Mouse (Mus musculus): Measurements from ENCODE around the gene Myo1e.
"Not testable (repeated sequence)": the region's sequence is repeated elsewhere in the genome, so short reads cannot be mapped to it uniquely, and the experiment has no call there.

Gene Myo1e

GRCm38 (mm10) chr9:70249881-70250681, 42.9 kb downstream of the Myo1e start:
- DNase-seq (ENCODE audit: low read depth, low spot score) = no peak

- no peak for DNase-seq (ENCODE audit: low read depth, low spot score)
Observed at GRCm38 (mm10) chr9:70251441-70251985, 44.4 kb downstream of the Myo1e start.

GRCm38 (mm10) chr9:70253016-70253415, 45.9 kb downstream of the Myo1e start:
- DNase-seq (ENCODE audit: low read depth, low spot score) = peak; percentile 17

DNA sequence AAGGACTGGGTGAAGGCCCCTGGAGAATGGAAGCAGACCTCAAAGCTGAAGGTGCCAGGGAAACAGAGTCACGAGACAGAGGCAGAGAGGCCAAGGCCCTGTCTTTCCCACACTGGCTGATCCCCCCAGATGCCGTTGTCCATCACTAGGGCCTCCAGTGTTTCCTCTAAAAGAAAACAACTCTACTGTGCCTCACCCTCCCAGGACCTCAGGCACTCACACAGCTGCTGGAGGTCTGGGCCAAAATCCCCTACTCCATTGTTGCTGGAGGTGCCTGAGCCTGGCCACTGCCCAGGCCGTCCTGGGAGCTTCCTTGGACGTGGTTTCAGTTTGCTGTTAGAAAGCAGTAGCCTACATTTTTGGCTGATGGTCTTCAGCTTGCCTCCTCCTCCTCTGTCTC, 47.9 kb downstream of the Myo1e start:
- DNase-seq (ENCODE audit: low read depth, low spot score) = no peak

DNA sequence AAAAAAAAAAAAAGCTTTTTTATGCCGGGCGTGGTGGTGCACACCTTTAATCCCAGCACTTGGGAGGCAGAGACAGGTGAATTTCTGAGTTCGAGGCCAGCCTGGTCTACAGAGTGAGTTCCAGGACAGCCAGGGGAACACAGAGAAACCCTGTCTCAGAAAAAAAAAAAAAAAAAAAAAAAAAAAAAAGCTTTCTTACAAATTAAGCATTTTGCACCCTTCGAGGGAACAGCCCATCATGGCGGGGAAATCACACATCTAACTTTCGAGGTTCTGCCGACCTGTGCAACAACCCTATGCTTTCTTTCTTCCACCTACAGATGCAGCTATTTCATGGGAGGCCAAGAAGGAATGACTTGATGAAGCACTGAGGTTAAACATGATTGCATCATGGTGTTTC, 48.9 kb downstream of the Myo1e start:
- DNase-seq (ENCODE audit: low read depth, low spot score) = not testable (repeated sequence)

- DNase-seq (ENCODE audit: low read depth, low spot score) = peak; percentile 44
Observed at GRCm38 (mm10) chr9:70257289-70258101, 50.3 kb downstream of the Myo1e start.

DNA sequence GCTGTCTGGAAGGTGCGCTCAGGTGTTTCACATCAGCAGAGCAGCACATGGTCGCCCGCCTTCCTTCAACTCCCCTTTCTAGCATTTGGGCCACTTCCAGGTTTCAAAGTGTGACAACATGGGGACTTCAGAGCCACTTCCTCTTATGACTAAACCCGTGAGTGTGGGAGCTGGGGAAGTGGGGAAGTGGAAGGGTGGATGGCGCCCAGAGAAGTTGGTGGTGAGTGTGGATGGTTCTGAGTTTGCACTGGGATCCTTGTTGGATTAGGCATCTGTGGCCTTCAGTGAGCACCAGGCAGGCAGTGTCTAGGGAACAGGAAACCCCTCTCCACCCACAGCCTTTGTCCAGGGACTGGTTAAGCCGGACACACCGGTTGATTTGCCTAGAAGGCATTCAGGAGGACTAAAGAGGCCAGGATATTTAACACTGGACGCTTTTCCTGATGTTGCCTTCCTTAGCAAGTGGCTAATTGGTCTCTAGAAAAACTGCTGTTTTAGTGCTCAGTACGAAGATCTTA, 53.2 kb downstream of the Myo1e start:
- no peak for DNase-seq (ENCODE audit: low read depth, low spot score)

- no peak for DNase-seq (ENCODE audit: low read depth, low spot score)
Observed at GRCm38 (mm10) chr9:70261646-70262045, 54.5 kb downstream of the Myo1e start.

DNA sequence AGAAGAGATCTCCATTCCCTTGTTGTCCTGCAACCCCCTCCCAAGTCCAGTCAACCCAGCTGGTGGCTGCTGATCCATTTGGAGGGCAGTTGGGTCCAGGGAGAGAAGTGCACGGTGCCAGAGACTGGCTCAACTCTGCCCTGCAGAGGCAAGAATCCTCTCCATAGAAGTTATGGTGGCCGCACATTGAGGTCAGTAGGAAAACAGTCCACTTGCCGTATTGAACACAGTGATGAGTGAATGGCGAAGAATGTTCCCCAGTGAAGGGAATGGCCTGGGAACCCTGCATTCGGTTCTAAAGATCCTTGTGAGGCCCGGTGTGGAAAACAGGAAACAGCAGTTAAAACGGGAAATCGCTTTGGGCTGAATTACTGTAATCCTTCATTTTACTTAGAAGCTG, 56.0 kb downstream of the Myo1e start:
- DNase-seq (ENCODE audit: low read depth, low spot score) = no peak

DNA sequence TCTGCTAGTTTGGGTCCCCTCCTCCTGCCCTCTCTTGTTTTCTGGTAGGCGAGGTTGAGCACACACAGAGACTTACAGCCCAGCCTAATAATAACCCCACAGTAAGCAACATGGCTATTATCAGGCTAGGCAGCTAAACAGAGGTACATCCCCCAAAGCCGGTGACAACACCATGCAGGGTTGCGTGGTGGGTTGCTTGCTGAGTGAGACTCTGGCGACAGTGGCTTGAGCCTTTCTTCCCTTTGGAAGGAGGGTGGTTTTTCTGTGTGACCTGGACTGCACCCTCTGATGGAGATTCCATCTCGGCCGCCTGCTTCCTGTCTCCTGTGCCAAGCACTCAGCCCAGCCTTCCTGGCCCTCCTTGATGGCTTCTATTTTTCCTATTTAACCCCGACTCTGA, 56.6 kb downstream of the Myo1e start:
- no peak for DNase-seq (ENCODE audit: low read depth, low spot score)

- DNase-seq (ENCODE audit: low read depth, low spot score) = no peak
Observed at GRCm38 (mm10) chr9:70265513-70265912, 58.4 kb downstream of the Myo1e start.

GRCm38 (mm10) chr9:70266186-70266585, 59.0 kb downstream of the Myo1e start:
- no peak for DNase-seq (ENCODE audit: low read depth, low spot score)

DNA sequence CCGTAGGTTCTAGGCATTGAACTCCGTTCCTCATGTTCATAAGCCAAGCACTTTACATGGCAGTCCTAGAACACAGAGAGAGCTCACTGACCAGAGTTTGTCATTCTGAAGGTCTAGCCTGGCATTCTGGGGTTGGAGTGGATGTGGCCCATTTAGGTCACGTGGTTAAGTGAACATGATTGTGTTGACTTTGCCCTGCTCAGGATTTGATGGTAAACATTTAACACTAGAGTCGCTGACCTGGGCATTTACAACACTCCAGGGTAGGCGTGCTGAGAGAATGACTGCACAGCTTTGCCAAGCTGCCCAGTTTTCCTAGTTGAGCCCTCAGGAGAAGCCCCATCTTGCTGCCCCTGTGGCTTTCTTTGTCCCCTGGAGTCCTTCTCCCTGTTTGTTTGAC, 60.0 kb downstream of the Myo1e start:
- no peak for DNase-seq (ENCODE audit: low read depth, low spot score)

DNA sequence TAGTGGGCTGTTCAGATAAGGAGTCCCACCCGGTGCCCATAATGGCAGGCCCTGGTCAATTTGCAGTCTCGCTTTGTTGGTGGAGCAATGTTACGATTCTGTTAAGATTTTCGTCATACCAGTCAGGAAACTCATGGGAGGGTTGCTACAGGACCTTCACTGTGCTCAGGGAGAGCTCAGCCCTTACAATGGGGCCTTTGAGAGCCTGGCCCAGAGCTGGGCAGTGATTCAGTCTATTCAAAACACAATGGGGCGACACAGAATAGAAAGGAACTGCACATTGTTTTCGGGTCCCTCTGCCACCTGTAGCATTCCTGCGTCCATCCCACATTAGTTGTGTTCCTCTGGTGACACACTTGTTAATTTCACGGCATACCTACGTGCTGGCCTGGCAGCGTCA, 62.2 kb downstream of the Myo1e start:
- no peak for DNase-seq (ENCODE audit: low read depth, low spot score)

DNA sequence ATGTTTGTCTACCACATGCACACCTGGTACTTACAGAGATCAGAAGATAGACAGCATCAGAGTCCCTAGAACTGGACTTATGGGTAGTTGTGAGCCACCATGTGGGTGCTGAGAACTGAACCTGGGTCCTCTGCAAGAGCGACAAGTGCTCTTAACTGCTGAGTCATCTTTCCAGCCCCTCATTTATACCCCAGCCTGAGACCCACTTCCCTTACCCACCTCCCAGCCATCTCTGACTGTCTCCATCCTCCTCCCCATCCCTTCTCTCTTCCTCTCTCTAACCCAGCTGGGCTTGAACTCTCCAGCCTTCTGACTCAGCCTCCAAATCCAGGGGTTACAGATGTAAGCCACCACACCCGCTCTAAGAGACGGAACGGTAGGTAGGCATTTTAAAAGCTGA, 63.3 kb downstream of the Myo1e start:
- DNase-seq (ENCODE audit: low read depth, low spot score) = no peak

GRCm38 (mm10) chr9:70271137-70271536, 64.0 kb downstream of the Myo1e start:
- no peak for DNase-seq (ENCODE audit: low read depth, low spot score)

DNA sequence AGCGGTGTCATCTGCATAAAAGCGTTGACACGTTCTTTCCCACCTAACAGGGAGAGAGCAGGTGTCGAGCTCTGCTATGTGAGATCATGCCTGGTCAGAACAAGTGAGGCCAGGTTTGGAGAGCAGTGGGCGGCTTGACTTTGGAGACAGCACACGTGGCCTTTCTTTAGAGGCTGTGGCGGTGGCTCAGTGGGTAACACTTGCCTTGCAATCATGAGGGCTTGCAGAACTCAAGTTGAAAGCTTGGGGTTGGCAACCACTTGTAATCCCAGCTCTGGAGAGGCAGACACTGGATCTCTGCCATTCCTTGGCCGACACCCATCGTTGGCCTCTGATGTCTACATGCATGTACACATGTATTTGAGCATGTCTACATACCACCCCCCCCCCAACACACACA, 64.5 kb downstream of the Myo1e start:
- DNase-seq (ENCODE audit: low read depth, low spot score) = no peak

DNA sequence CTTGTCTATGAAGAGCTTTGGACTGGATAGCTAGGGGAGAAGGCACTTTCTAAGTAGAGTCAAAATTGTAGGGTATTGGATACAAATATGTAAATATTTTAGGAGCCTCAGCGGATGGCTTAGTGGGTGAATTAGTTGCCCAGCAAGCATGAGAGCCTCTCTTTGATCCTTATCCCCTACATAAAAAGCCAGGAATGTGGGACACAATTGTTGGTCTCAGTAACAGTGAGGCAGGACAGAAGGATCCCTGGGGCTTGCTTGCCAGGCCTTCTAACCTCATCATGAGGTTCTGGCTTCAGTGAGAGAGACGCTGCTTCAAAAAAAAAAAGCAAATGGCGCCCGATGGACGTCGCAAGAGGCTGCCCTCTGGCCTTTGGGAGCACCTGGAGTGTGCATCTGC, 66.9 kb downstream of the Myo1e start:
- no peak for DNase-seq (ENCODE audit: low read depth, low spot score)

DNA sequence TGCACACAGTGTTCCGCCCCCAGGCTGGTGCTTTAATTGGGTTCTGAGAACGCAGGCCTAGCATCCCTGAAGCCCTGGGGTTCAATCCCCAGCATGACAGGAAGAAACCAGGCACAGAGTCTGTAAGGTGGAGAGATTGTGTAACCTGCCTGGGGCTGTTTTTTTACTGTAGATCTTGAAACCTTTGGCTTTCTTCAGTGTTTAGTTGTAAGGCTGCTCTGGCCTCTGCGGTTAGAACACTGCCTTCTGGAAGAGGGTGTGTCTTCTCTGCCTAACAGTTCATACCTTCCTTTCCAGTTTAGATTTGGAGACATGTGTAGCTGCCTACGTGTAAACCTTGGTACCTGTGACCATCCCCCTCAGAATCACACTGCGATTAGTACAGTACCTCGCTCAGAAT, 67.3 kb downstream of the Myo1e start:
- DNase-seq (ENCODE audit: low read depth, low spot score) = no peak

DNA sequence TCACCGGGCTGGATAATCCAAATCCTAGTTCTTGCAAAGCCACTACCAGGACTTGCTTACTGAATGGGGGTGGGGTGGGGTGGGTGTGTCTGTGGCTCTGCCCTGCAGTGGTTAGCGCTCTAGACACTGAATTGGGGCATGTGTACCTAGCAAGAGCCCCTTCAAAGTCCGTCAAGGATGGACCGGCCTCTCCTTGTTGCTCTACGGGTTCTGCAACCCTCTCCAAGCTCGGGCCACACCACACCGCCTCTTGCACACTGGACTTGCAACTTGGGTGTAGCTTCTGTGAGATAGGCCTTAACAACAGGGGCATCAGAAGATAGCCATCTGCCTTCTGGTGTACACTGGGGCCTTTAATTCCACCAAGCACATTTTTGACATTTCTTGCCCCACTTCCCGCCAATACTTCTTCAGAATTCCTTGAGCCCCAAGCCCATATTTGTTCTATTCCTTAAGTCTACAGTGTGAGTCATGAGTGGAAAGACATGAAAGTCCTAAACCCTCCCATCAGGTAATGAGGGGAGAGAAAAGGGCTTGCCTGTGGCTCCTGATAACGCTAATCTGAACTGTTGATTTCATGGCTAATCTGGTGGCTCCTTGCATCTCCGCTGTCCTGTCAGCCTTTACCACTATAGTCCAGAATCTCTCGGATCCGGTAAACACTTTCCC, 67.9 kb downstream of the Myo1e start:
- DNase-seq (ENCODE audit: low read depth, low spot score) = no peak

GRCm38 (mm10) chr9:70277076-70277475, 69.9 kb downstream of the Myo1e start:
- no peak for DNase-seq (ENCODE audit: low read depth, low spot score)

DNA sequence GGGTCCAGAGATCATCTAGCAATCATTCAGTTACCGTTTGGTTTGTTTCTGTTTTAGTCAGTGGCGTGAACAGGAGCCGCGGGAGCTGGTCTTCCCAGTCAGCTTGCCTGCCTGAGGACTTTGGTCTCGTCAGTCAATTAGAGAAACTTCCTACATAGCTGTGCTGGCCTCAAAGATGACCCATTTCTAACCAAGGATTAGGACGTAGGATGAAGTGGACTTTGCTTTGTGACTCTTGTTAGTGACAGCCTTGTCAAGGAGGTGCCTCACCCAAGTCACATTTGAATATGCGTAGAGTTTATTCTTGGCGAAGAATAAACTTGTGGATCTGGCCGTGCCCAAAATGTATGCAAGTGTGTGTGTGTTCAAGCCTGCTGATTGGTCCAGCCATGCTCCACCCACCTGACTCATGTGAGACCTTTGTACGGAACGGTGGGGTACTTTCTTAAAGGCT, 70.4 kb downstream of the Myo1e start:
- no peak for DNase-seq (ENCODE audit: low read depth, low spot score)

Data from CD4-positive helper T cell, adult 2 months (primary cell).